Mouse (Mus musculus): ENCODE data around the gene Shisa6. TPM values are rescaled to one million over a fixed set of nuclear protein-coding genes. Genes with fewer than 3 reads are reported as not detected.

Gene Shisa6
- total RNA-seq, 2 experiments from 2014 or later, result 0.07 to 0.46 TPM

DNA sequence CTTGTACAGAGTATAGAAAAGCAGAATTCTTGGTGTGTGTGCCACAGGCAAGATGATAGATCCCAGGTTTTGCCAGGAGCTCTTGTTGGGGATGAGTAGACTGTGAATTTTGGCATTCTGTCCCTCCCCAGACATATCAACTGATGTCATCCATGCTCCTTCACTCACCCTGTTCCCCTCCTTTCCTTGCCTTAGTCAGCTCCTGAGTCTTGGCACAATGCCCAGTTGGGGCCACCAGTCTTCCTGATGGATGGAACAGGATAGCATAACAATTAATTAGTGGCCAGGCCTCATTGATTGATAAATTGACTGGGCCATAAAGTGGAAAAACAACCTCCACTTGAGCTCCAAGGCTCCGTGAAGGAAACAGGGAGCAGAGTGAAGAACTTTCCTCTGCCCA, 292.9 kb downstream of the Shisa6 start:
- DNase-seq, result peak in 1 of 2 experiments; percentile 9

- DNase-seq, result no peak
These were observed 303.6 kb downstream of the Shisa6 start for GRCm38 (mm10) chr11:66222133-66222532.

DNA sequence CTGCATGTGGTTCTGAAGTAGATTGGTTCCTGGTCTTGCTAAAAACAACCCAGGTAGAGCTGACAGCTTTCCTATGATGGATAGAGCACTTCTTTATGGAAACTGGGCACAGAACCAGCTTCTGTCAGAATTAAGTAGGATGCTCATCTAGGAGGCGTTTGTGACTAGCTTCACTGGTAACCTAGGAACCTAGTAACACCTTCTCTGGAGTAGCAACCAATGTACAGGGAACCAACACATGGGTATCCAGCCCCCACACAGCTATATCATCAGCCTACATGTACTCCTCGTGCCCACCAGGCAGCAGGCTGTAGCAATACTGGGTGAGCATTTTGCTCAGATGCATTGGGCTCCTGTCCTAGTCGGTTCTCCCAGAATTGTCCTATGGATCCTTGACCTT, 307.3 kb downstream of the Shisa6 start:
- DNase-seq, result no peak

- DNase-seq, result peak; percentile 21 to 49
These were observed 337.0 kb downstream of the Shisa6 start for GRCm38 (mm10) chr11:66188627-66189287.

GRCm38 (mm10) chr11:66188146-66188545, 337.6 kb downstream of the Shisa6 start:
- no peak for DNase-seq

- DNase-seq, result no peak
These were observed 348.0 kb downstream of the Shisa6 start for GRCm38 (mm10) chr11:66177781-66178180.

GRCm38 (mm10) chr11:66167801-66168651, 357.7 kb downstream of the Shisa6 start, which contains the start of gene Dnah9:
TSS of gene Dnah9 (minus strand) at chr11:66168551.
- peak; percentile 67 to 73 for DNase-seq

DNA sequence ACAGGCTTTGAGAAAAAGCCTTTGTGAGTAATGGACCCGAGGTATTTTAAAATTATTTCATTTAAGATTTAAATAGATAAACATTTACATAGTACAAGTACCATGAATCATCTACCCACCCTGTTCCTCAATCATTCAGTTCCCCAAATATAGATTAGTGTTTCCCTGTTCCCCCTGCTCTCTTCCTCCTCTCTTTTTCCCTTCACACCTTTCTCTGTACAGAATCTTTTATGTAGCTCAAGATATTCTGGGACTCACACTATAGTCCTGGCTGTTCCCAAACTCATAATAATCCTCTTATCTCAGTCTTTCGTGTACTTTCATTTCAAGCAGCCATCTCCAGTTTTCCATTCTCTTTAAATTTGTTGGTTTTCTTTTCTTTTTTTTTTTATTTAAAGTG, 361.7 kb downstream of the Shisa6 start:
- DNase-seq, result no peak
